Mouse (Mus musculus) frontal cortex, postnatal 25 days (tissue): ENCODE data around the gene Med27.
"Not testable (repeated sequence)": the region's sequence is repeated elsewhere in the genome, so short reads cannot be mapped to it uniquely, and the experiment has no call there.

Experiments
- DNase-seq, 2 experiments: peaks; one replicate each; pipeline ENCODE4 v3.0.0; 2022; ENCODE audit warnings: low spot score in 2 of 2

Gene Med27

DNA sequence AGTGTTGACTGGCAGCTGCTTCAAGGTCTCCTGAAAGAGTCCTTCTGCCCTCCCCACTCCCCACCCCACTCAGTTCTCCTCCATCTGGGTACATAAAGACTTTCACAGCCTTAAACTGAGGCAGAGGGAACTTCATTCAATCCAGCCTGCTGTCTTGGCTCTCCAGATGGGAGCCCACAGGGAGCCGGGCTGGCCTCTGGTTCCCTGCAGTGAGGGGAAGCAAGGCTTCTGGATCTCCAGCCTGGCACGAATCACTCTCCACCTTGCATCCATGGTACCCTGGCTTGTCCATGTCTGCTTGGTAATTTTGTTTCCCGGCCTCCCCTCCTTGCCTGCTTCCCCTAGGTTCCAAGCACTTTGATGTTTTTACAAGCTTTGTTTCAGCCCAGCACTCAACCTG, 172.8 kb downstream of the Med27 start:
- DNase-seq: no peak

GRCm38 (mm10) chr2:29520206-29520605, 173.6 kb downstream of the Med27 start:
- no peak for DNase-seq

DNA sequence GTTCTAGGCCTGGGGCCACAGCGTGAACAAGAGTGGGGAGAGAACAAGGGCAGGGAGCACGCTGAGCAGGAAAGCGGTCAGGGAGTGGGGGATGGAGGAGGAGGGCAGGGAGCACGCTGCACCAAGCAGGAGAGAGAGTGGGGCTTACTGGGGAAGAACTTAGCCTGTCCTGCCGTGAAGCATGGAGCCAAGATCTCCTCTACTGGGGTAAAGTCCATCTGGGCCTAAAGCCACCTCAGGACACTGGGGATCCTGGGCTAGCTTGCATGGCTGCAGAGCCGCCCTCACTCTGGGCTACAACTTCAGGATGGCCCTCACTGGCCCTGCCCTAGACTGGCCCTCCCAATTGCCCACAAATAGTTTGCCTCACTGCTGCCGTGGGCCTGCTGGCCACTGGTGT, 174.9 kb downstream of the Med27 start:
- no peak for DNase-seq

- no peak for DNase-seq
Measured at GRCm38 (mm10) chr2:29523918-29524811, 177.5 kb downstream of the Med27 start.

DNA sequence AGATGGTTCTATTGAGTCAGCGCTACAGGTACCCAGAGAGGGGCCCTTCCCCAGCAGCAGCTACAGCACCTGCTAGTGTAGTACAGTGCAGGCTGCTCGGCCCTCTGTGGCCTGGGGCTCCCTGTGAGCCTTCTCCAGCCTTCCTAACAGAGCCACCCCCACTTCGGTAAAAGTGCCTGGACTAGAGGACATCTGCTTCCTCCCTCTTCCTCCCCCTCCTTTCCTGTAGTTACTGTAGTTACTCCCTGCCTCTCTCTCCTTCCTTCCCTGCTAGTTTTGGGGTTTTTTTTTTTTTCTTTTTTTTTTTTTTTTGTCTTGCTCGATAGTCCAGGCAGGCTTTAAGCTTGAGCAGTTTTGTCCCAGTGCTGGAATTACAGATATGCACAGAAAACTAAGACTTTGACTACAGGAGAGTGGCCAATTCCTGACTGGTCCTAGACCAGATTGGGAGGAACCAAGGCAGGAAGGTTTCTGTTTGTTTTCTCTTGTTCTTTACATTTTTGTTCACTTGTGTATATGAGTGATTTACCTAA, 178.7 kb downstream of the Med27 start:
- no peak for DNase-seq

- peak; percentile 35 to 36 for DNase-seq
Measured at GRCm38 (mm10) chr2:29526266-29526665, 179.6 kb downstream of the Med27 start.

- DNase-seq: not testable (repeated sequence)
Measured at GRCm38 (mm10) chr2:29527480-29527879, 180.9 kb downstream of the Med27 start.

DNA sequence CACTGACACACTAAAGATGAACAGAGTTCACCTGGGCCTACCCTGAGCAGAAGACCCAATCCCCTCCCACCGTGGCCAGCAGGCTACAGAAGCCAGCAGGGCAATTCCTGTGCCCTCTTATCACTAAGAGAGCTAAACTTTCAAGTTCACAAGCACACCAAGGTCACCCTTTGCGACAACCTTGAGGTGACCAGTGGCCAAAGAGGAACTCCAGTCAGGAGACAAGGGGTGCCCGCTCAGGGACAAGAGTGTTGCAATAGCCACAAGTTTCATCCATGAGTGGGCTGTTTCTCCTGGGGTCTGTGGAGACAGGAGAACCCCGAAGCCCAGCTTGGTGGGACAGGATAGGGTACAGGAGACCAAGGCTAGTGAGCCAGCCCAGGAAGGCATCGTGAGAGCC, 182.2 kb downstream of the Med27 start:
- no peak for DNase-seq

DNA sequence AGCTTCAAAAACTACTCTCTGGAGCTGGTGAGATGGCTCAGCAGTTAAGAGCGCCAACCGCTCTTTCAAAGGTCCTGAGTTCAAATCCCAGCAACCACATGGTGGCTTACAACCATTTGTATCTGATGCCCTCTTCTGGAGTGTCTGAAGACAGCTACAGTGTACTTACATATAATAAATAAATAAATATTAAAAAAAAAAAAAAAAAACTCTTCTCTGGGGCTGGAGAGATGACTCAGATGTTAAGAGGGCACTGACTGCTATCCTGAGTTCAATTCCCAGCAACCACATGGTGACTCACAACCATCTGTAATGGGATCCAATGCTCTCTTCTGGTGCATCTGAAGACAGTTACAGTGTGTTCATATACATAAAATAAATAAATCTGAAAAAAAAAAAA, 183.2 kb downstream of the Med27 start:
- not testable (repeated sequence) for DNase-seq

GRCm38 (mm10) chr2:29532173-29532572, 185.6 kb downstream of the Med27 start:
- no peak for DNase-seq

DNA sequence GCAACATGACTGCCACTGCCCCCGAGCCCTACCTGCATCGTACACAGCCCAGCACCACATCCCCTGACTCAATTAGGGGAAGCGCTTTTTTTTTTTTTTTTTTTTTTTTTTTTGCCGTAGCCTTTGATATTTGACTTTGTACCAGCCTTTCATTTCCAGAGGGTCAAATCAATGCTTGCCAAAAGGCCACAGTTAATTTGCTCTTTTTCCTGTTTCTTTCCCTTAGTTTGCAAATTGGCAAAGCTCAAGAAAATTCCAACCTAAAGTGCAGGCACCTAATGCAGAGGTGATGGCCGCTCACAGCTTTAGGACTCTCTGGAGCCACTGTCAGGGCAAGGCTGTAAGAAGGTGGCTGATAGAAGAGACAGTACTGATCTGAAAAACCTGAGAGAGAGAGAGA, 186.3 kb downstream of the Med27 start:
- no peak for DNase-seq

GRCm38 (mm10) chr2:29535566-29536244, 189.1 kb downstream of the Med27 start:
- no peak for DNase-seq

DNA sequence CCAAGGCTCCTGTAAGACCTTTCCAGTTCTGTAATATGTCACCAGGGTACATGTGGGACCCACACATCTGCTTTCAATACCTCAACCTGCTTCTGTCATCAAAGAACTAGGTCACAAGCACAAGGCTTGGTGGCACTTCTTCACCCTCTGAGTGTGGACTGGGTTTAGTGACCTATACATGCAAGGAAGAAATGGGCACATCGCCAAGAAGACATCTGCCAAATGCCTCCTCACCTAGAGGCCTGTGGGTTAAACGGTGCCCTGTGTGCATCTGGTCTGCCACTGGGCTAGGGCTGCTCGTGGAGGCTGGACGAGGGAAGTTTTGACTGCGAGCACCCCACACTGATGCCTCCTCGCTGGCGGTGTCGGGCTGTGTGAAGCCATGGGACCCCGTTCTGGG, 189.9 kb downstream of the Med27 start:
- no peak for DNase-seq

DNA sequence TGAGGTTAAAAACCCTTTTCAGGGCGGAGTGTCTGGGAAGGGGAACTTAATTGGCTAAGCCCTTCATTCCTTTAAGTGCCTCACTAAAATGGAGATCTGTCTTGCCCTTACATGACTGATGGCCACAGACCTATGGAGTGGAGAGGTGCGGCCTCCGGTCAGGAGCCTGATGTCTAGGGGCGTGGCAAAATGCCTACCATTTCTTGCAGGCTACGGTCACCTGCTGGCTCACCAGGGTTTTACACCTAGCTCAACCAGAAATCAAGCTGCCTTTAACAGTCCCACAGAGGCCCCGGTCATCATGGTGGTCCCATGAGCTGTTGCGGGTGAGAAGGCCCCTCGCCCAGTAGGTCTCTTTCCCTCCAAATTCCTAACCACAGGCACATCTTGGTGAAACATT, 190.7 kb downstream of the Med27 start:
- no peak for DNase-seq

GRCm38 (mm10) chr2:29542039-29542438, 195.4 kb downstream of the Med27 start:
- peak; percentile 26 to 29 for DNase-seq

- DNase-seq: no peak
Measured at GRCm38 (mm10) chr2:29546571-29546970, 200.0 kb downstream of the Med27 start.

GRCm38 (mm10) chr2:29551816-29552585, 205.4 kb downstream of the Med27 start:
- no peak for DNase-seq

DNA sequence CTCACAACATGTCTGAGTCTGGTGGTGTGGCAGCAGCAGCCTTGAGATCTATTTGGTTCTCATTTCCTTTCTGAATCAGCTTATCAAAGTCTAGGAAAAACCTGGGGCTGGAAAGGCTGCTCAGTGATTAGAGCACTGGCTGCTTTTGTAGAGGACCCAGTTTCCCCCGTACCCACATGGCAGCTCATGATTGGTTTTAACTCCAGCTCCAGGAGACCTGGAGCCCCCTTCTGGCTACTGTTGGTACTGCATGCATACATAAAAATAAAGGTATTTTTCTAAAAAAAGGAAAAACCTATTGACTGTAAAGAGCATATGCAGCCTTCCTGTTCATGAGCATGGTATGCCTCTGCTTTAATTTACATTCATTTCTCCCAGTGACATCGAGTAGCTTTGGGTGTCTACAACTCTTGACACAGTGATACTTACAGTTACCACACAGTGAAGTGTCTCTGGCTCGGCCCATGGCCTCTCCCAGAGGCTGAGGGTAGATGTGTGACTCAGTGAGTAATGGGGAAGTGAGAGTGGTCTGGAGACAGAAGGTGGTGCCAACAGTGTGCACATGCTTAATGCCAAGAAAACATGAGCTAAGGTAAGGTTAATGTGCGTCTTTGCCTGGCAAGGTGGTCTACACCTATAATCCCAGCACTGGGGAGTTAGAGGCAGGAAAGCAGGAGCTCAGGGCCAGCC, 207.5 kb downstream of the Med27 start:
- DNase-seq: no peak

- DNase-seq: no peak
Measured at GRCm38 (mm10) chr2:29558561-29558960, 211.9 kb downstream of the Med27 start.

DNA sequence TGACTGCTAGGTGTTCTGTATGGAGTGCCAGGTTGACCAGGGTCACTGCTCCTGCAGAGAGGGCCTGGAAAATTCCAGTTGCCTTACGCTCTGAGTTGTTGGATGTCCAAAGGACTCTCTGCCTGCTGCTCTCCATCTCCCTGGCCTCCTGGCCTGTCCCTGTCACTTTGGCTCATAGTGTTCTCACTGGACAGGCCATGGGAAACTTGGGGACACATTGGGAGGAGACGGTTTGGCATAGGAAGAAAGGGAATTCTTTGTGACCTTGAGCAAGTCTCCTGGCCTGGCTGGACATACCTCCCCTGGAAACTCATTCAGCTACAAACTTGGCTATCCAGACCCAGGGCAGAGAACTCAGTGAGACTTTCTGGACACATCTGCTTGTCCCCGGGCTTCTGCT, 213.3 kb downstream of the Med27 start:
- no peak for DNase-seq

DNA sequence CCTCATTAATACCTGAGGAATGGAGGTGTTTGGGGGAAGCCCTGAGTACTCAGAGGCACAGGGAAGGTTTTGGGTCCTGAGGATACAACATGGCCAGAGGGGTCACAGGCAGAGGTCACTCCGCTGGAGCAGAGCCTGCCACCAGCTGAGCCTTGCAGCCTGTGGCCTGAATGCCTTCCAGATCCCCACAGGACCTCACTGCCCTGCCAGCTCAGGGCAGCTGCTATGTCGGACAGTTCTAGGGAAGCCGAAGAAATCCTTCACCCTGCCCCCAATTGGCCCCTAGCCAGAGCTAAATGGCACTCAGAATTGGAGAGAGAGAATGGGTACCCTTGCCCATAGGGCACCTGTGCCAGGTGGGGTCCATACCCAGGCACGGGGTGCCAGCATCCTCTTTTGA, 214.8 kb downstream of the Med27 start:
- DNase-seq: no peak
